Mouse (Mus musculus) gastrocnemius, postnatal 36 days (tissue): Measurements from ENCODE around the gene Nfkbiz. TPM values are rescaled to one million over a fixed set of nuclear protein-coding genes. Genes with fewer than 3 reads are reported as not detected.
A peak's percentile ranks its signal among the peaks of the same experiment; 100 is the strongest.
"Not testable (repeated sequence)": the region's sequence is repeated elsewhere in the genome, so short reads cannot be mapped to it uniquely, and the experiment has no call there.

Source experiments
- DNase-seq, 2 experiments: peaks; one replicate each; pipeline ENCODE4 v3.0.0; 2022
- intact Hi-C: fragments of 180-260 bp; cut with DNase I; formaldehyde crosslinking; loops from one replicate; pipeline ENCODE4 v1.15.1; 2025
- long read RNA-seq, 2 experiments: library from polyadenylated mRNA; stranded (forward); transcript quantifications; one replicate each; pipeline ENCODE4 v2.0.0; 2021
- total RNA-seq, 2 experiments: library from RNA; stranded (reverse); gene quantifications; 2 replicates each; pipeline ENCODE4 v1.2.3; 2021

Nfkbiz gene
- 1 to 10 TPM in 1 of 2 experiments, under 1 TPM in 1; 0.76 to 1.4 TPM for total RNA-seq
- long read RNA-seq, experiment 1, result 0 reads
- long read RNA-seq, experiment 2, result 0 reads

DNA sequence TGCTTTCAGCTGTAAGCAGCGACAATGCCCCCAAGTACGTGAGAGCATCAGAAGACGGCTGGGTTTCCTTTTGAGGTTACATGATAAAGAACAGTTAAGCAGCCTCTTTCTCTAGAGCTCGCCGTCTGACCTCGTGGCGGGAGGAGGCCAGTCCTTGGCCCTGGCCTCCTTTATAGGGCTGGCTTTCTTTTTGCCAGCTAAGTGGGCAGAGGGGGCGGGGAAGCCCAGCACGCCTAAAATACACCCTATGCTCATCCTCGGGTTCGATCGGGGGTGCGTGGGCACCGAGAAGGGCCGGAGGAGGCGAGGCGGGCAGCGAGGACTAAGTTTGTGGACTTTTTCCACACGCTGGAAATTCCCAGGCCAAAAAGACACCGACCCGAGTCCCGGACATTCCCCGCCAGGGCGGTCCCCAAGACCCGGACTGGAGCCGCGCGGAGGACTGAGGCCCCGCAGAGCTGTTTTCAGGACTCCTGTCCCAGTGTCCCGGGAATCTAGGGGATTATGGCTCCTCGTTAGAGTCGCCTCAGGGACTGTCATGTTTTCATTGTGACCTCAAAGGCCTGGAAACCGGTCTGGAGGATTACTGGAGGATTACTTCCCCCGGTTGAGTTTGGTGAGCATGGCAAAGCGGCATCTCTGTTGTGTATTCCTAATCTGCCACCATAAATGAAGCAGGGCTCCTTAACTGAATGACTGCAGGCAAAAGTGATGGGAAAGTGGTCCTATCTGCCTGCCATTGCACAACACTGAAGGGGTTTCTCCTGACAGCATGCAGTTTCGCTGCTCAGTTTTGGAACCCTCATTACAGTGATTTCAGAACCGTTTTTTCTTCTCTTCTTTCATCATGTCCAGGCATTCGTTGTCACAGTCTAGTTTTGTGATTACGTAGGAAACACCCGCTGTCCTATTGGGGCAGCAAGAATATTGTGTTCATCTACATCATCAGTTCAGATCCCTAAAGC, at the start of gene Nfkbiz:
Nfkbiz (minus strand) TSS at position 390 of the 965 bp plus-strand sequence.
- intact Hi-C loops, result no loop called here
- DNase-seq, result peak; percentile 81 to 91

DNA sequence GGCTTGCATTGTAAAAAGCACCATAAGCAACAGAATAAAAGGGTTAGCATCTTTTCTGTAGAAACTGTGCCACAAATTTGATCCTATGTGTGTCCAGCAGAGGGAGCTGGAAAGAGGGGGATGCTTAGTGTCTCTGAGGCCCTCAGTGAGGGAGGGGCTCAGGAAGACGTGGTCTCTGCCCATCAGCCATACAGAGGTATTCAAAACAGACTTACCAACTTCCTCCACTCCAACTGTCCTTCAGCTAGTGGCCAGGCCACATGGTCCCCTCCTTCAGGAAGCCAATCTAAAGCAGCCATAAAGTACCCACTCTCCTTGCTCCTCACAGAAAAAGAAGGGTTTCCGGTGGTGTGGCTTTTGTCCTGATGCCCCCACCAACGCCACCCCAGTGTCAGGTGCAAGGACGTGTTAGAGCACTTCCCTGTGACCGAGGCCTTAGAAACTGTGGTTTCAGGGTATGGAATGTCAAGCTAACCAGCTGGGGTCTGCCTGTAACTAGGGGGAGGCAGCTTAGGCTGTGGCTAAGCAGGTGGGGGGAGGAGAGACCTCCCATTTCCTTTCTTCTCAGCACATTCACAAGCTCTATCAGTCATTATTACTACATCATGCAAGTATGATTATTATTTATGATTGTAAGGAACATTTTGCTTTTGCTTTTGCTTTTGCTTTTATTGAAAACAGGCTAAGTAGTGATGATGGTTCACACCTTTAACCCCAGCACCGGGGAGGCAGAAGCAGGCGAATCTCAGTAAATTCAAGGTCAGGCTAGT, 49.3 kb upstream of the Nfkbiz start:
- DNase-seq, result no peak
- intact Hi-C loops, result no loop called here

- no peak for DNase-seq
- intact Hi-C loops, result no loop called here
These were observed 45.5 kb upstream of the Nfkbiz start for GRCm38 (mm10) chr16:55884246-55884645.

GRCm38 (mm10) chr16:55876025-55876424, 37.3 kb upstream of the Nfkbiz start:
- intact Hi-C loops, result no loop called here
- no peak for DNase-seq

DNA sequence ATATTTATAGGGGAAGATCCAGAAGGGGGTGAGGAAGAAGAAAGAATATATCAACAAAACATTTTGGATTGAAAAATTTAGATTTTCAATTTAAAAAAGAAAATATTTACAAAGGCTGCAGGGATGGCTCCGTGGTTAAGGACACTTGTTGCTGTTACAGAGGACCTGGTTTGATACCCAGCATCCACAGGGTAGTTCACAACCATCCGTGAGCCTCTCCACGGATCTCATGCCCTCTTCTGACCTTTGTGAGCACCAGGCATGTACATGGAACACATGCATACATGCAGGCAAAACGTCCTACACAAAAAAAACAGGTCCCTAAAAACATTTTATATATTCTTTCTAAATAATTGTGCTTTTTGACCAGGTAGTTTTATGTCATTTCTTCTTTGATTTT, 25.1 kb upstream of the Nfkbiz start:
- intact Hi-C loops, result no loop called here

GRCm38 (mm10) chr16:55863149-55863815, 24.6 kb upstream of the Nfkbiz start:
- peak; percentile 35 to 53 for DNase-seq
- intact Hi-C loops, result no loop called here

More for the DNA sequence above, 25.1 kb upstream of the Nfkbiz start:
- DNase-seq, result no peak

DNA sequence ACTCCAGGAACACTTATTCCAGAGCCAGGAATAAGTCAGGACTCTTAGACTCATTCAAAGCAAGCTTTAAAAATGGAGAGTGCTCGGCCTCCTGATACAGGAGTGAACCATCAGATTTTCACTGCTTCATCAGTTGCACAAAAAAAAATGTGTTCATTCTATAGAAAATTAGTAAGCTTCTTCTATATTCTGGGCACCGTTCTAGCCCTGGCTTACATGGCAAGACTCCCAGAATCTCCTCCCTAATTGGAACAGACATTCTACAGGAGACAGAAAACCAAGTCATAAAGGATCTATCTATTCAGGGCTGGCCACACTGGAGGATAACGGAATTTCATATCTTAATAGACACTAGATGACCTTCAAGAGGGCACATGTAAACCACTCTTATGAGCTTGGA, 22.4 kb upstream of the Nfkbiz start:
- intact Hi-C loops, result no loop called here
- DNase-seq, result no peak

GRCm38 (mm10) chr16:55859421-55859820, 20.7 kb upstream of the Nfkbiz start:
- intact Hi-C loops, result not testable (repeated sequence)

GRCm38 (mm10) chr16:55858465-55858864, 19.8 kb upstream of the Nfkbiz start:
- DNase-seq, result peak; percentile 38 to 45
- intact Hi-C loops, result no loop called here

More at GRCm38 (mm10) chr16:55859421-55859820, 20.7 kb upstream of the Nfkbiz start:
- DNase-seq, result not testable (repeated sequence)

DNA sequence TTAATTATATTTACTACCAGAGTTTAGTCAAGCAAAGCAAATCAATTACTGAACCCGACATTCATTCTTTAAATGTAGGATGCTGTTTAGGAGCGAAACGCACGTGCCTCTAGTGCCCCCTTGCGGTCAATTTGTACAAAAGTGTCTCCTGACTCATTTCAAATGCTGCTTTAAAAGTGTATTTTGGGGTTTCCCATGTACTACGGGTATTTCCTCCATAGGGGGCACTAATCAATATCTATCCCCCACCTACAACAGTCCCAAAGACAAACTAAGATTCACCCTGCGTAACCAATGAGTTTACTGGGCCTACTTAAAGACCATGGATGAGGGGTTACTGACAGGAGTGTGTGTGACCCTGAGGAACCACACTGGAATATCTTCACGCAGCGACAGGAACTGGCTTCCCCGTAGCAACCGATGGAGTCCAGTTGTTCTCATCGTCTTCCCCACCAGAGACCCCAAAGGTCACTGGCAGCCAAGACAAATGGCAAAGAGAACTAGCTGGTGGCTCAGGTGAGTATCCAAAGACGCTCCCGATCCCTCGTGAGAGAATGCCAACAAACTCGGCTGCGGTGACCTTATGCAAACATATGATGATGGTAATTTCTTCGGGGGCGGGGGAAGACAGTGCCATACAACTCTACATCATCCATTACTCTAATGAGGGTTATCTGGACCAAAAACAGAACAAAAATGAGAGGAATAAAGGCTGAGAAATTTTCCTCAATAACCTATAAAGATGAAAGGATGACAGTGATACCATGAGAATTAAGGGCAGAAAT, 14.4 kb upstream of the Nfkbiz start:
- DNase-seq, result peak; percentile 45 to 66
- intact Hi-C loops, result loop anchor here (2.0 kb wide), 1 partner anchor 372 kb away; no protein-coding TSS in a partner anchor

DNA sequence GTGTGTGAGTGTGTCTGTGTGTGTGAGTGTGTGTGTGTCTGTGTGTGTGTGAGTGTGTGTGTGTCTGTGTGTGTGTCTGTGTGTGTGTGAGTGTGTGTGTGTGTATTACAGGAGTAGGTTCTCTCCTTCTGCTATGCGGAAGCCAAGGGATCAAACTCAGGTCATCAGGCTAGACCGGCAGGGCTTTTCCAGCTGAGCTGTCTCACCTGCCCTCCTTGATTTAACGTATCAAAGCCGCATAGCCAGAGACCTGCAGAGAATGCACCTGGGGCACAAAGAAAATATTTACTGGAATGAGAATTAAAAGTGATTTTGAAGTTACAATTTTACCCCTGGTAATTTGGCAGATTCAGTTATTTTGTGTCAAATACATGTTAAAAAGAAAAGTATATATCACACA, 13.8 kb upstream of the Nfkbiz start:
- intact Hi-C loops, result loop anchor here (2.0 kb wide), 1 partner anchor 372 kb away; no protein-coding TSS in a partner anchor
- no peak for DNase-seq

DNA sequence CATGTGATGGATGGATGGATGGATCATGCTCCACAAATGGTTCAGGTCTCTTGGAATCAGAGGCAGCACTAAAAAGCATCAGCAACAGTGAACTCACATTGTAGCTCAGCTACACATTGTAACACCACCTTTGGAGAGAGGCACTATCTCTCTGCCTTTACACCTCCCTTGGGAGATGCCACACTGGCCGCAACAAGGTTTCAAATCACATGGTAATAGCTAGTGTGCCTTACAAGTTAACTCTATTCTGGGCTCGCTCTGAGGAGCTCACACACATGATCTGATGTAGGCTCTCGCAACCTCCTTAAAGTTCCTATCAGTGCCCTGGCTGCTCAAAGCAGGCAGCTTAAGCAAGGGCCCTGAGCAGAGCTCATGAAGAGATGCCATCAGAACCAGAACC, 11.8 kb upstream of the Nfkbiz start:
- DNase-seq, result no peak
- intact Hi-C loops, result no loop called here

- intact Hi-C loops, result no loop called here
- no peak for DNase-seq
These were observed 9.0 kb upstream of the Nfkbiz start for GRCm38 (mm10) chr16:55847679-55848078.

- no peak for DNase-seq
- intact Hi-C loops, result no loop called here
These were observed 6.1 kb upstream of the Nfkbiz start for GRCm38 (mm10) chr16:55844847-55845246.

GRCm38 (mm10) chr16:55843919-55844318, 5.2 kb upstream of the Nfkbiz start:
- DNase-seq, result no peak

DNA sequence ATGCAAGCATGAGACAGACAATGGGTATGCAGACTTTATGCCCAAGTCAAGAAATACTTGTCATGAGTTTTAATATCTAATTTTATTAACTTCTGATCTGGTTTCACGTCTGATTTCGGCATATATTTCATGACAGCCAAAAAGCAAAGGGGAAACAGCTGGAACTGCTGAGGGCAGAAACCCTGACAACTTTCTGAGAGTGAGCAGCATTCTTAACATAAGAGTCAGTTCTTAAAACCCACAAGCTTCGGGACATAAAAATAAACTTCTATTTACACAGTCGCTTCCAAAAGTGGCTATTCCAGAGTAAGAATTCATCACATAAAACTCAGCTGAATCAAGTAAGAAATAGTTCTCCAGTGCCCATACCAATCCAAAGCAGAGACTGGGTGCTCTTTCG, 4.4 kb upstream of the Nfkbiz start:
- no peak for DNase-seq
- intact Hi-C loops, result no loop called here

More at GRCm38 (mm10) chr16:55843919-55844318, 5.2 kb upstream of the Nfkbiz start:
- intact Hi-C loops, result no loop called here

DNA sequence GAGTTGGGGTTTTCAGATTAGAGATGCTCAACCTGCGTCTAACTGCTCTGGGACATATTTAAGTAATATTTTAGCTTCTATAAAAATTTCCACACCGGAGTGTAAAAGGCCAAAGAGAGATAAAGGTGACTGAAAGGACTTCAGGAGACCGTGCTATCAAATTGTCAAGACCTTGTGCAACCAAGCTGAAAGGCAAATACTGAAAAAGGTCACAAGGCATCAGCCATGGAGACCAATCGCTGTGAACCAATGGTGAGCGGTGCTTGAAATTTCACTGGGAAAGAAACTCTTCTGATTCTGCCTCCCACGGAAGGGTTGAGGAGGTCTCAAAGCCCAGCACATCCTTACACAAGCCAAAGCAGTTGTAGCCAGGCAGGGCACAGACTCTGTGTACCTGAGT, 2.8 kb upstream of the Nfkbiz start:
- intact Hi-C loops, result no loop called here
- no peak for DNase-seq

- DNase-seq, result no peak
- intact Hi-C loops, result no loop called here
These were observed 580 bp downstream of the Nfkbiz start for GRCm38 (mm10) chr16:55838129-55838509.

DNA sequence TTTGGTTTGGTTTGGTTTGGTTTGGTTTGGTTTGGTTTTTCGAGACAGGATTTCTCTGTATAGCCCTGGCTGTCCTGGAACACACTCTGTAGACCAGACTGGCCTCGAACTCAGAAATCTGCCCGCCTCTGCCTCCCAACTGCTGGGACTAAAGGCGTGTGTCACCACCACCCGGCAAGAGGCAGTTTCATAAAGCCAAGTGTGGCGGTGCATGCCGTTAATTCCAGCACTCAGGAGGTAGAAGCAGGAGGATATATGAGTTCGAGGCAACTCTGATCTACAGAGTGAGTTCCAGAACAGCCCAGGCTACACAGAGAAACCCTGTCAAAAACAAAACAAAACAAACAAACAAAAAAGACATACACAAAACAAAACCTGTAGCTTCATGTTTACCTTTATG, 1.0 kb downstream of the Nfkbiz start:
- not testable (repeated sequence) for DNase-seq
- intact Hi-C loops, result loop anchor here (2.0 kb wide), 1 partner anchor 15 kb away; no protein-coding TSS in a partner anchor

DNA sequence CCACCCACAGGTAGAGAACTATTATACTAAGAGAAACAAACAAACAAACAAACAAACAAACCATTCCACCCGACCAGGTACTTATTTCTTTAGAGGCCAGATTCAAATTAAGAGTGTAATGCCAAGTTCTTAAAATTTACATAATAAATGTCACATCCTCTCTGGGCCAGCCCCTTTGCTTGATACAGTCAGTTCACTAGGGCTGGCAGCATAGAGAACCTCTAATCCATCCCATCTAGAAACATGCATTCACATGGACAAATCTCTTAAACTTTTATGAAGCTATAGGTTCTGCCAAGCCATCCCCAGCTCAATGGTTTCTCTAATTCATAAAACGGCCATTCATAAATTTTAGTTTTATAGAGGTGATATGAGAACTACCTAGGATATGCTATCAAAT, 1.5 kb downstream of the Nfkbiz start:
- intact Hi-C loops, result loop anchor here (2.0 kb wide), 1 partner anchor 14 kb away; no protein-coding TSS in a partner anchor
- no peak for DNase-seq
